Mouse (Mus musculus) lung, postnatal 0 days (tissue): ENCODE measurements at regions not wholly inside any gene's neighbourhood (a gene's known extent, or its start where the extent isn't known, plus 50 kb on each side); places are given as distances from the start of the nearest gene placed in this dataset.

Source experiments
- CTCF ChIP-seq: IDR thresholded peaks from 2 replicates; pipeline ENCODE4 v1.5.1; 2016; ENCODE audit warnings: antibody characterized with exemption, mild to moderate bottlenecking
- EP300 ChIP-seq: IDR thresholded peaks from 2 replicates; pipeline ENCODE4 v1.6.1; 2016; ENCODE audit warnings: antibody characterized with exemption, mild to moderate bottlenecking, control low read depth

GRCm38 (mm10) chr1:19973981-19974380 is 643.9 kb downstream of the Pkhd1 start:
- TF ChIP-seq CTCF: no peak
- no peak for TF ChIP-seq EP300
